Mouse (Mus musculus) heart, adult 9 months (tissue): ENCODE data around the gene A530032D15Rik.
"Not testable (repeated sequence)": the region's sequence is repeated elsewhere in the genome, so short reads cannot be mapped to it uniquely, and the experiment has no call there.

Source experiments
- DNase-seq, 2 experiments: peaks; one replicate each; pipeline ENCODE4 v3.0.0; 2022; ENCODE audit warnings: low spot score in 2 of 2

Gene A530032D15Rik

DNA sequence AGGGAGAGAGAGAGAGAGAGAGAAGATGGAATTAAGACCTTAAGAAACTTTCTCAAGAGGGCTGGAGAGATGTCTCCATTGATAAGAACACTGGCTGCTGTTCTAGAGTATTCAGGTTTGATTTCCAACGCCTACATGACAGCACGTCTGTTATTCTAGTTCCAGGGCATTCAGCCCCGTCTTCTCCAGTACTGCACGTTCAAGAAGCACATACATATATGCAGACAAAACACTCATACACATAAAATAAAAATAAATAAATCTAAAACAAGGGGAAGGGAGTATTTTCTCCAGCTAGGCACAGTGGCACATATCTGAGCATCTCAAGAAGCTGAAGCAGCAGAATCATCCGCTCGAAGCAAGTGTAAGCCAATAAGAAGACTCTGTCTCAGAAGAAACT is 73.9 kb downstream of the A530032D15Rik start:
- DNase-seq, result not testable (repeated sequence)

DNA sequence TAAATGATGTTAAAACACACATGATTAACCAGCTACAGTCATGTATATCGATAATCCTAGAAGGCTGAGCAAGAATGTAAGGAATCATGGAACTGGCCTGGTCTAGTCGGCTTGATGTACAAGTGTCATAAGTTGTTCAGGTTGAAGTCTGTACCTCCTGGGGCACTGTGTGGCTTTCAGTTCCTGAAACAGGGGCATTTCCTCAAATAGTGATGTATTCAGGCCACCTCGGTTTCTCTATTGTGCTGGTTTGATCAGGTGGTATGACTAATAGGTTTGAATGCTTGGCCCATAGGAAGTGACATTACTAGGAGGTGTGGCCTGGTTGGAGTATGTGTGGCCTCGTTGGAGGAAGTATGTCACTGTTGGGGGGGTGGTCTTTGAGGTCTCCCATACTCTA is 75.3 kb downstream of the A530032D15Rik start:
- not testable (repeated sequence) for DNase-seq

DNA sequence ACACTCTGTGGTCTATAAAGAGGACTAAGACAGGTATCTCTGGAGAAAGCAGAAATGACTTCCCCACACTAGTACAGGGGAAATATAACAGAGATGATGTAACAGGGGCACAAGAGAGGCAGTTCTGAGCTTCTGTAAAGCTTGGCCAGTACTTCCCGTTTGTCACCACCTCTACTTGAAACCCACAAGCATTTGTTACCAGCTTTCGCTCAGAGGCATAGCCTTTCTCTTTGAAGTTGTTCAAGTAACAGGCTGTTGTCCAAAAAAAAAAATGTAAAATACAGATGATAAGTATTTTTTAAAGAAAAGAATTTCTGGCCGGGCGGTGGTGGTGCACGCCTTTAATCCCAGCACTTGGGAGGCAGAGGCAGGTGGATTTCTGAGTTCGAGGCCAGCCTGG is 76.0 kb downstream of the A530032D15Rik start:
- not testable (repeated sequence) for DNase-seq
